Mouse (Mus musculus) kidney, embryonic 16.5 days (tissue): ENCODE measurements around the gene Ube2z. TPM values are rescaled to one million over a fixed set of nuclear protein-coding genes. Genes with fewer than 3 reads are reported as not detected.

Experiments used
- ATAC-seq: fragments of 200-750 bp; cut with Nextera tagmentation; 2 replicates; pipeline ENCODE4 v1.8.0; 2017; ENCODE audit warnings: moderate TSS enrichment; ENCODE audit not compliant: low FRiP score, low TSS enrichment
- H3K27ac ChIP-seq: fragments of 300-500 bp; sonication (generic); 2 replicates; pipeline ENCODE4 v1.5.1; 2014; ENCODE audit warnings: low read length
- H3K27me3 ChIP-seq: fragments of 300-500 bp; sonication (generic); 2 replicates; pipeline ENCODE4 v1.6.1; 2014; ENCODE audit warnings: low read length, control low read depth, mixed read lengths; ENCODE audit not compliant: insufficient read depth
- H3K36me3 ChIP-seq: fragments of 300-500 bp; sonication (generic); 2 replicates; pipeline ENCODE4 v1.6.1; 2014; ENCODE audit warnings: low read length, control low read depth, mixed read lengths; ENCODE audit not compliant: insufficient read depth
- H3K4me1 ChIP-seq: fragments of 300-500 bp; sonication (generic); 2 replicates; pipeline ENCODE4 v1.6.1; 2014; ENCODE audit warnings: low read length, control low read depth, mixed read lengths; ENCODE audit not compliant: insufficient read depth
- H3K4me2 ChIP-seq: fragments of 300-500 bp; sonication (generic); replicated peaks from 2 replicates; pipeline ENCODE4 v1.6.1; 2014; ENCODE audit warnings: low read depth, low read length
- H3K4me3 ChIP-seq: fragments of 300-500 bp; sonication (generic); 2 replicates; pipeline ENCODE4 v1.5.1; 2014; ENCODE audit warnings: mild to moderate bottlenecking, low read length
- H3K9ac ChIP-seq: fragments of 300-500 bp; sonication (generic); replicated peaks from 2 replicates; pipeline ENCODE4 v1.6.1; 2014; ENCODE audit warnings: low read length
- H3K9me3 ChIP-seq: fragments of 300-500 bp; sonication (generic); 2 replicates; pipeline ENCODE4 v1.6.1; 2016; ENCODE audit warnings: low read length, control low read depth
- WGBS: fragments of 180-500 bp; shearing (Covaris S2); extraction: QIAGEN DNeasy Blood & Tissue Kit; methylation state at CpG from one replicate; pipeline ENCODE4 v1.1.7; 2014; 5-methylcytosine and 5-hydroxymethylcytosine counted together
- polyA plus RNA-seq: library from polyadenylated mRNA; unstranded; fragments of >200 nt; fragmentation: Nextera tagmentation; extraction: Ambion mirVana; gene quantifications from 2 replicates; pipeline ENCODE4 v1.2.1, GENCODE M21; 2015

The Ube2z gene
- polyA plus RNA-seq, 1 experiment from 2014 or later: 38.7 TPM

GRCm38 (mm10) chr11:96064521-96065214 is 520 bp downstream of the Ube2z start:
- WGBS: under 1% methylated on average over 39 of the region's 64 CpGs

DNA sequence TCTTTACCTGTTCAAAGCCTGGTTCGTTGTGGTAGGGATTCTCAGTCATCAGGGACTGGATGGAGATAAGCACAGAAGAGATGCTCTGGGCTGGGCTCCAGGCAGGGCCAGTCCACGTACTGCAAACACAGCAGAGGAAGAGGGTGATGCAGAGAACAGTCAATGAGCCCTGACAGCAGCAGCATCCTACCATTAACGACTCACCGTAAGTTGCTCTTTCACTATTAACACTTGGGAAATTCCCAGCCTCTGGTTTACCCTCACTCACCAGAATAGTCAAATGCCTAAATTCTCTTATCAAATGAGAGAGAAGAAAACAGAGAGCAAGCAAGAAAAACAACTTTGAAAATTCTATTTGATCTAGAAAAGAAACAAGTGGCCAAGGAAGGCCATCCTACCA is 6.9 kb downstream of the Ube2z start:
- Histone ChIP-seq H3K4me3 (no peak overlapping the region), H3K4me1 (peaks cover 11% of the 10 kb centered on the region), H3K4me2 (no peak overlapping the region), H3K9ac (no peak overlapping the region), H3K9me3 (no peaks in the 10 kb centered on the region), H3K27ac (no peak overlapping the region), H3K27me3 (no peaks in the 10 kb centered on the region), H3K36me3 (peaks cover 42% of the 10 kb centered on the region)
- 90% methylated on average over 4 of the region's 4 CpGs for WGBS
- ATAC-seq: no peak

More at GRCm38 (mm10) chr11:96064521-96065214, 520 bp downstream of the Ube2z start:
- Histone ChIP-seq H3K9ac (peak overlapping the region; percentile 95), H3K4me2 (peak overlapping the region; percentile 90), H3K27me3 (no peaks in the 10 kb centered on the region), H3K27ac (peak overlapping the region; percentile 88), H3K4me1 (peaks cover 28% of the 10 kb centered on the region), H3K9me3 (no peaks in the 10 kb centered on the region), H3K36me3 (peaks cover 21% of the 10 kb centered on the region), H3K4me3 (peak overlapping the region; percentile 92)
- ATAC-seq: peak; percentile 69

DNA sequence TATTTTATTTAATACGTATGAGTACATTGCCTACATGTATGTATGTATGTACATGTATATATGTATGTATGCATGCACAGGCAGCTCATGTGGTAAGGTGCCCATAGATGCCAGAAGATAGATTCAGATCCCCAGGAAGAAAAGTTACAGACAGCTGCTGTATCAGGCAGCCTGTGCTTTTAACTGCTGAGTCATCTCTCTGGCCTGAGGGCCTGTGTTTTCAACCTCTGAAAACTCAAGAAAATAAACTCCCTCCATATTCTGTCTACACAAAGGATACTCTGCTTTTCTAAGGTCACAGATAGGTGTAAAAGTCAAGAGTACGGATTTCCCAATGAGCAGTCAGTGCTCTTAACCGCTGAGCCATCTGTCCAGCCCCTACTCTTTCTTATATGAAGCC is 14.3 kb downstream of the Ube2z start:
- Histone ChIP-seq H3K4me3 (no peak overlapping the region), H3K4me1 (no peaks in the 10 kb centered on the region), H3K36me3 (peaks cover 62% of the 10 kb centered on the region), H3K9ac (no peak overlapping the region), H3K27me3 (no peaks in the 10 kb centered on the region), H3K4me2 (no peak overlapping the region), H3K27ac (no peak overlapping the region), H3K9me3 (no peaks in the 10 kb centered on the region)
- WGBS: 83% methylated on average over 3 of the region's 3 CpGs
- ATAC-seq: no peak

GRCm38 (mm10) chr11:96049939-96050338 is 15.2 kb downstream of the Ube2z start:
- Histone ChIP-seq H3K36me3 (peaks cover 65% of the 10 kb centered on the region), H3K4me2 (no peak overlapping the region), H3K4me1 (no peaks in the 10 kb centered on the region), H3K27ac (no peak overlapping the region), H3K9me3 (no peaks in the 10 kb centered on the region), H3K4me3 (no peak overlapping the region), H3K27me3 (no peaks in the 10 kb centered on the region), H3K9ac (no peak overlapping the region)
- WGBS: 75% methylated on average over 4 of the region's 4 CpGs
- ATAC-seq: no peak

GRCm38 (mm10) chr11:96047469-96048373 is 17.5 kb downstream of the Ube2z start:
- no peak overlapping the region for H3K4me2 ChIP-seq
- ATAC-seq: no peak
- H3K9ac ChIP-seq: no peak overlapping the region
- peaks cover 56% of the 10 kb centered on the region for H3K36me3 ChIP-seq
- WGBS: 76% methylated on average over 4 of the region's 4 CpGs
- no peaks in the 10 kb centered on the region for H3K27me3 ChIP-seq
- H3K4me3 ChIP-seq: no peak overlapping the region
- no peak overlapping the region for H3K27ac ChIP-seq
- no peaks in the 10 kb centered on the region for H3K4me1 ChIP-seq
- no peaks in the 10 kb centered on the region for H3K9me3 ChIP-seq

GRCm38 (mm10) chr11:96046793-96047192 is 18.4 kb downstream of the Ube2z start:
- ATAC-seq: no peak
- no peak overlapping the region for H3K9ac ChIP-seq
- peaks cover 48% of the 10 kb centered on the region for H3K36me3 ChIP-seq
- H3K9me3 ChIP-seq: no peaks in the 10 kb centered on the region
- H3K27me3 ChIP-seq: no peaks in the 10 kb centered on the region
- no peak overlapping the region for H3K27ac ChIP-seq
- 85% methylated on average over 2 of the region's 2 CpGs for WGBS
- no peak overlapping the region for H3K4me2 ChIP-seq
- H3K4me1 ChIP-seq: no peaks in the 10 kb centered on the region
- H3K4me3 ChIP-seq: no peak overlapping the region

DNA sequence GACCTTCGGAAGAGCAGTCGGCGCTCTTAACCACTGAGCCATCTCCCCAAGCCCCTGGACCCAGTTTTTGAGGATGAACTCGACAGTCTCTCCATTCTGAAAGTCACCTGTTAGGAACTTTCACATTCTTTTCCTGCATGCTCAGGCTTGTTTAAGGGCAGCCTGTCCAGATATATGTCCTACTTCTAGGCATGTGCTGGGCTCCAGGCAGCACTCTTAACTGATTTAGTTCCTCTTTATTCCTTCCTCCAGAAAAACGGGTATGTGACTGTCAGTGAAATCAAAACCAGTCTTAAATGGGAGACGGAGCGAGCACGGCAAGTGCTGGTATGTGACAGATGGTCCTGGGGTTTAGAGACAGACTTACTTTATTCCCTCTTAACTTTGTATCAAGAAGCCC is 19.2 kb downstream of the Ube2z start:
- H3K9me3 ChIP-seq: no peaks in the 10 kb centered on the region
- no peak overlapping the region for H3K4me3 ChIP-seq
- H3K27me3 ChIP-seq: no peaks in the 10 kb centered on the region
- ATAC-seq: no peak
- peaks cover 42% of the 10 kb centered on the region for H3K36me3 ChIP-seq
- WGBS: 81% methylated on average over 8 of the region's 8 CpGs
- no peak overlapping the region for H3K27ac ChIP-seq
- no peak overlapping the region for H3K9ac ChIP-seq
- no peak overlapping the region for H3K4me2 ChIP-seq
- no peaks in the 10 kb centered on the region for H3K4me1 ChIP-seq

DNA sequence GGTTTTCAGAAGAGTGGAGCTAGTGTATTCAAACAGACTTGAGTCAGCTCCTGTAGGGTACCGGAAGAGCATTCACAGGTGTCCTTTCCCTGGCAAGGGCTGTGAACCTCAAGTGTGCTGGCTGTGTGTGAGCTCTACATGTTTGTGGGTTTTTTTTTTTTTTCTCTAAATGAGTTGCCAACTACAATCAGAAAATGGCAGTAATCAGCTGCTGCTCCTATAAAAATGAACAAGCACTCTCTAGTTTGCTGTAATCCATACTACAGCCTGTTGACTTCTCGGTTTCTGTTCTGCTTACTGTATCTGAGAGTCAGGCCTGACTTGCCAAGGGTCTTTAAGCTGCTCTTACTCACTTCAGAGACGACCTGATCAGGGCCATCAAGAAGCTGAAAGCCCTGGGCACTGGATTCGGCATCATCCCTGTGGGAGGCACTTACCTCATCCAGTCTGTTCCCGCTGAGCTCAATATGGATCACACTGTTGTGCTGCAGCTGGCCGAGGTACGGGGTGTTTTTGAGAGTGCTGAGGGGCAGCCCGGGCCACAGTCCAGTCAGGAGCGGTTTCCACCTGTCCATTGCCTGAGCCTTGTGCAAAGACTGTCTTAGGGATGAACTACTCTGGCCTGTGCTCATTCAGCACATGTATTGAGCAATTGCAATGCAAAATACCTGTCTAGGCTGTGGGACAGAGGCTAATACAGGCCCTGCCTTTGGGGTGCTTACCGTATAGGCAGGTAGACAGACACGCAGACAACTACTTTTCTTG is 20.2 kb downstream of the Ube2z start:
- Histone ChIP-seq H3K4me3 (no peak overlapping the region), H3K4me2 (no peak overlapping the region), H3K27me3 (no peaks in the 10 kb centered on the region), H3K9me3 (no peaks in the 10 kb centered on the region), H3K36me3 (peaks cover 34% of the 10 kb centered on the region), H3K9ac (no peak overlapping the region), H3K4me1 (no peaks in the 10 kb centered on the region), H3K27ac (no peak overlapping the region)
- WGBS: 87% methylated on average over 11 of the region's 11 CpGs
- ATAC-seq: no peak

DNA sequence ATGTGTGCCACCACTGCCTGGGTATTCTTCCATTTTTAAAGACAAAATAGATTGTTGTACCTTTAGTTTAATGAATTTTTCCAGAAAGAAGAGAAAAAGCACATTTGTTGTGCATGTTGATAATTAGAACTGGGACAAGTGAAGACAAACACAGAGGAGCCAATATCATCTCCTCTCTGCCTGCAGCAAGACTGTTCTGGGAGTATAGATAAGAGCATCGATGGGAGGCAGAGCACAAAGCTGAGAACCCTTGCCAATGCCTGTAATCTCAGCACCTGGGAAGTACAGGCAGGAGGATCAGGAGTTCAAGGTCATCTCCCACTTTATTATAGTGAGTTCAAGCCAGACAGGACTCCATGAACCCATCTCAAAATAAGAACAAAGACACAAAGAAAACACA is 26.6 kb downstream of the Ube2z start:
- no peak for ATAC-seq
- Histone ChIP-seq H3K9ac (no peak overlapping the region), H3K36me3 (0 out of 2 replicates have a peak, but pooled peaks cover 8% of the 10 kb centered on the region), H3K27me3 (no peaks in the 10 kb centered on the region), H3K9me3 (no peaks in the 10 kb centered on the region), H3K27ac (no peak overlapping the region), H3K4me2 (no peak overlapping the region), H3K4me1 (peaks cover 15% of the 10 kb centered on the region), H3K4me3 (no peak overlapping the region)
- WGBS: 96% methylated on average over 1 of the region's 1 CpGs
